Mouse (Mus musculus) kidney, adult 11 months (tissue): ENCODE results near the gene Gpr165.

Source experiments
- DNase-seq: peaks from one replicate; pipeline ENCODE4 v3.0.0; 2022

Gene Gpr165

DNA sequence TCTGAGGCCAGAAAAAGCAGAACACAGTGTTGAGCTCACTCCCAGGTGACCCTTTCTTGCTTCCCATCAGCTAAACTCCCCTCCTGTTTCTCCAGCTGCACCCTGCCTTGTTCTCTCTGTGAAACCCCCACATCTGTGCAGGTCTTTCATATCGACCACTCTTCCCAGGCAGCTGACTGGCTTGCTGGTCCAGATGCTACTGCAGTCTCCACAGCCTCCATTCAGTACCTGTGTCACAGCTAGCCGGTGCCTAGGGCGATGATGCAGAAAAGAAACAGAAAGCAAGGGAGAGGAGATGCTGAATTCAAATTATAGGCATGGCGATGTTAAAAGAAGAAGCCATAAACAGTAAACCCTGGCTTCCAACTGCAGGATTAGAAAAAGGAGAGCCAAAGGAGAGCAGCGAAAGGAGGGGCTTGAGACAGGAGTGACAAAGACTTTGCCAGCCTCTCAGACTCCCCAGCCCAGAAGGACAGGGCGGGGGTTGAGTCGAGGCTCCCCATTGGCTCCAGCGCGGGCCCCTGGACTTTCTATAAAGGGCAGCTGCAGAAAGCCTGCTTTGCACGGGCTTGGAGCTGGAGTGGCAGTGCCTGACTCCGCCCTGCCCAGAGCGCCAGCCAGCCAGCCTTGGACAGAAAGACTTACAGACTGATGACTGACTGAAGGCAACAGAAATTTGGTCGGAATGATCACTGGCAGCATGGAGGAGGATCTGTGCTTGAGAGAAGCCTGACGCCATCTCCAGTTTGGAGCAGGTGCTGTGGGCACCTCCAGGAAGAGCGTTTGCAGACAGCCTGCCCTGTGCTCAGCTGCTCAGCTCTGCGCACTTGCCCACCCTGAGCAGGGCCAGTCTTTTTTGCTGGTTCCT is at the start of gene Gpr165:
Gene Gpr165 (plus strand): TSS at position 535 of the 868 bp plus-strand sequence.
- DNase-seq, result no peak

DNA sequence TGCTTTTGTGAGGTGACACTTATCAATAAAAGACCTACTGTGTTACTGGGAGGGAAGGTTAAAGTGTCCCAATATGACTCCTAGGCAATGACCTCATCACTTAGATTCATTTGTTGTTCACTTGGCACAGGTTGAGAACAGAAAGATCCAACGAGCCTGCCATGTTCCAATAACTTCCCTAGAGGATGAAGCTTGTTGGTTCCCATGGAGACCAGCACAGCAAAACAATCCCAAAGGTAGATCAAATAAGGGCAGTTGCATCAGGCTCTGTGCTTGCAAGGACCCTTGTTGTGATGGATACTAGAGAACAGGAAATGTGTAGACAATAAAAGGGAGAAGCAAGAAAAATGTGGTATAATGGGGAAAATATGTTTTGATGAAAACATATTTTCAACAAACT is 38.4 kb upstream of the Gpr165 start:
- DNase-seq, result no peak
